Mouse (Mus musculus) macrophage (primary cell): ENCODE data around the gene Tut1. TPM values are rescaled to one million over a fixed set of nuclear protein-coding genes. Genes with fewer than 3 reads are reported as not detected.

ENCODE experiments used
- H3K27ac ChIP-seq: fragments of 350-480 bp; formaldehyde crosslinking; 2 replicates; pipeline ENCODE4 v1.9.0; 2021
- H3K36me3 ChIP-seq: fragments of 350-480 bp; formaldehyde crosslinking; 2 replicates; pipeline ENCODE4 v1.9.0; 2021; ENCODE audit errors: inconsistent target
- H3K4me3 ChIP-seq: fragments of 350-480 bp; formaldehyde crosslinking; 2 replicates; pipeline ENCODE4 v1.9.0; 2021; ENCODE audit errors: inconsistent target
- H3K79me2 ChIP-seq: fragments of 350-480 bp; formaldehyde crosslinking; 2 replicates; pipeline ENCODE4 v1.9.0; 2021; ENCODE audit errors: inconsistent target
- WGBS: methylation state at CpG from one replicate; pipeline ENCODE4 v1.1.7; 2026; ENCODE audit warnings: inconsistent platforms; ENCODE audit not compliant: missing documents; 5-methylcytosine and 5-hydroxymethylcytosine counted together
- polyA plus RNA-seq: library from polyadenylated mRNA; stranded (reverse); fragments of 250-400 nt; gene quantifications from 3 replicates; pipeline ENCODE4 v1.2.4, GENCODE M21; 2018; ENCODE audit warnings: inconsistent platforms

Gene Tut1
- polyA plus RNA-seq, 1 experiment from 2014 or later: 13.4 TPM

GRCm38 (mm10) chr19:8982303-8983149, 28.9 kb downstream of the Tut1 start:
- Histone ChIP-seq H3K27ac (peak overlapping the region; percentile 98), H3K79me2 (peaks cover 55% of the 10 kb centered on the region), H3K36me3 (peaks cover 10% of the 10 kb centered on the region), H3K4me3 (no peak overlapping the region)
- WGBS: 54% methylated on average over 5 of the region's 5 CpGs

DNA sequence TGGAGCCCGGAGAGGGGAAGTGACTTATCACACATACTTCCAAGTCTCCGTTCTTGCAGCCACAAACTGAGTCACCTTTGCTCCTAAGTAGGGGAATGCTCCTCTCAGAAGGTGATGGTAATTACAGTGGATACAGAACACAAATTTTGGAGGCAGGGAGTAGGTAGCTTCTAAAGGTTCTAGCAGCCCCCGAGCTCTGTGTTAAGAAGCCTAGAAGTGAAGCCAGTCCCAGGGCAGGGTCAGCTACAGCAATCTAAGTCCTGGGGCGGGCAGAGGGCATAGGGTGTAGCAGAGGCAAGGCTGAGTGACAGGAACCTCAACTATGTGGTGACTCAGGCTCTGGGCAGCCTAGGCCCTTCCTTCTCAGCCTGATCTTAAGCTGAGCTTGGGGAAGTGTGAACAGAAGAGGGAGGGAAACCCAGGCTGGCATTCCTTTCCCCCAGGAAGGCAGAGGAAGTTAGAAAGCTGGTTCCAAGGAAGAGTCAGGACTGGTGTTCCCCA, 29.6 kb downstream of the Tut1 start:
- Histone ChIP-seq H3K27ac (peak overlapping the region; percentile 98), H3K79me2 (peaks cover 54% of the 10 kb centered on the region), H3K4me3 (no peak overlapping the region), H3K36me3 (peaks cover 8% of the 10 kb centered on the region)
- WGBS: 4% methylated on average over 4 of the region's 4 CpGs

DNA sequence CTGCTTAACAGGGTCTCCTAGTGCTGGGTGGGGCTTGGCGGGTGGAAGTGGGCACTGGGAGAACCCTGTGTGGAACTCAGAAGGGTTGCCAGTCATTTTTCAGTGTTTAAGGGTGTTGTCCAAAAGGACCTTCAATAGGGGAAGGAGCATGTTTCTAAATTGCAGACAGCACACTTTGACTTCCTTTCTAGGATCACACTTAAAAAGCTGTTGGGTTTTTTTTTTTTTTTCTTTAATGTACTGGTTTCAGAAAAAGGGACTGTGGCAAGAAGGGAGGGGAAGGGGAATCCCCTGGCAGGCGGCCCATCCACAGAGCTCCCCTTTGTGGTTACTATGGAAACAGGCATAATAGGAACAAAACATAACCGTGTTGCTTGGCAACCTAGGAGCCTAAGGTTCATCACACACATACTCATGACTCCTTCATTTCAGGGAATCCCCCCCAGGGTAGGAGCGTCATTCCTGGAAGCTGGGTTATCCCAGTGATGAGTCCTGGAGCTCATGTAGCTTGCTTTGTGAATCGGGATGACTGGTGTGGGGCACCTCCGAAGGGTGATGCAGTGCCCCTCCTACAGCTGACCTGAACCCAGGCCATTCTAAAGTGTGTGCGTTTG, 30.7 kb downstream of the Tut1 start:
- H3K27ac ChIP-seq: peak overlapping the region; percentile 98
- WGBS: 12% methylated on average over 7 of the region's 7 CpGs
- H3K36me3 ChIP-seq: no peaks in the 10 kb centered on the region
- H3K79me2 ChIP-seq: peaks cover 53% of the 10 kb centered on the region
- no peak overlapping the region for H3K4me3 ChIP-seq

DNA sequence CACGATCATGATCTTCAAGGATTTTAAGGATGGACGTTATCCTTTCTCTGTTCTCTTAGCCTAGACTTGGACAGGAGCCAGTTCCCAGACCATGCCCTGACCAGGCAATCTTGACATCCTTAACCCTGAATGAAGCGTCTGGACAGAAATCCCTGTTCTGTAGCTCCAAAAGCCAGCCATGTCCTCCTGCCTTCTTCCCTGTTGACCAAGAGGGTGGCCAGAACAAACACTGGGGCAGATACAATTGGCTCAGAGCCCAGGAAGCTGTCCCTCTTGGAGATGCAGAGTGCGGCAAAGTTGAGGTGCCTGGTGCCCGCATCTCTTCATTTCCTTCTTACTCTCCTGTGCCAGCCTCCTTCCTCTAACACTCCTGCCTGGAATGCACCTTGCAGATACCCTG, 32.2 kb downstream of the Tut1 start:
- no peaks in the 10 kb centered on the region for H3K36me3 ChIP-seq
- H3K79me2 ChIP-seq: peaks cover 54% of the 10 kb centered on the region
- H3K4me3 ChIP-seq: no peak overlapping the region
- WGBS: 90% methylated on average over 5 of the region's 5 CpGs
- H3K27ac ChIP-seq: no peak overlapping the region

DNA sequence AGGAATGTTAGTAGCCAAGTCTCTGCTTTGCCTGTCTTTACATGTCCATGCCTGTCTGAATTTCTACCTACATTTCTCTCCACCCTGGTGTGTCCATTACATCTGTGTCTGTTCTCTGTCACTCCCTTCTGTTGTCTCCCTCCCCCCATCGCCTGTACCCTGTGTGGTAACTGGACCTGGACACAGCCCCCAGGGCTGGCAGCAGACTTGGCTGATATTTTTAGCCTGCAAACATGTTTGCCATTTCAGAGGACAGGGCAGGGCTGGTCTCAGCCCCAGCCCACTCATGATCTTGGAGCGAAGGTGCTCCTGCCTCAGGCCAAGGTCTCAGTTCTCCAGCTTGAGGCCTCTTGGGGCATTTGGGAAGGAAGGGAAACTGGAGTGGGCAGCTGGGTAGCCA, 34.2 kb downstream of the Tut1 start:
- no peak overlapping the region for H3K4me3 ChIP-seq
- peaks cover 63% of the 10 kb centered on the region for H3K79me2 ChIP-seq
- WGBS: 87% methylated on average over 2 of the region's 2 CpGs
- no peak overlapping the region for H3K27ac ChIP-seq
- no peaks in the 10 kb centered on the region for H3K36me3 ChIP-seq

DNA sequence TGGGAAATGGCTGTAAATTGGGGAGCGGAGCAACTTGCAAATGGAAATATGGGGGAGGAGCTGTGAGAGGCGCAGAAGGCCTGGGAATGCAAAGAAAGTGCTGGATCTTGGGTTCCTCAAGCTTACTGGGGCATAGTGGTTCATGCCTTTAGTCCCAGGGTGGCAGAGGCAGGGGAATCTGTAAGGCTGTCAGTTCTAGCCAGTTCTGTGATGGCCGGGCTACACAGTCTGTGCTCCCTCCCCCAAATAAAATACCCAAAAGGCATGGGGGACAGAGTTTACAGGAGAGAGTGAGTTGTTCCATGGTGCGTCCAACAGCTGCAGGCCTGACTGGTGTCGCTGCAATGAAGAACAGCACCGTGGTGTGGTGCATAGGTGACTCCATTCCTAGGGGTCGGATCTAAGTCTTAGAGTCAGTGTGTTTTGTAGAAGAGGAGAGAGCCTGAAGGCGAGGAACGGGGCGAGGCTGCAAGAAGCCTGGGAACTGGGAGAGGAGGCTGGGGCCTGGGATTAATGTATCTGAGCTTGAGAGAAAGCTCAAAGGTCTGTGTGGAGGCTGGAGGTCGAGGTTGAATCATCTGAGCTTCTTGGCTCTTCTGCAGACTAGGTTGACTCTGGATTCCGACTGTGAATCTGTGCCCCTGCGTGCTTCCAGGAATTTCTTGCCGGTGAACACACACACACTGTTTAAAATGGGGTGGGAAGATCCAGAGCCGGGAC, 34.9 kb downstream of the Tut1 start:
- WGBS: 73% methylated on average over 15 of the region's 15 CpGs
- Histone ChIP-seq H3K4me3 (peak overlapping the region; percentile 24; the same call in 1 of the 2 replicates), H3K36me3 (no peaks in the 10 kb centered on the region), H3K79me2 (peaks cover 70% of the 10 kb centered on the region), H3K27ac (peak overlapping the region; percentile 54)

DNA sequence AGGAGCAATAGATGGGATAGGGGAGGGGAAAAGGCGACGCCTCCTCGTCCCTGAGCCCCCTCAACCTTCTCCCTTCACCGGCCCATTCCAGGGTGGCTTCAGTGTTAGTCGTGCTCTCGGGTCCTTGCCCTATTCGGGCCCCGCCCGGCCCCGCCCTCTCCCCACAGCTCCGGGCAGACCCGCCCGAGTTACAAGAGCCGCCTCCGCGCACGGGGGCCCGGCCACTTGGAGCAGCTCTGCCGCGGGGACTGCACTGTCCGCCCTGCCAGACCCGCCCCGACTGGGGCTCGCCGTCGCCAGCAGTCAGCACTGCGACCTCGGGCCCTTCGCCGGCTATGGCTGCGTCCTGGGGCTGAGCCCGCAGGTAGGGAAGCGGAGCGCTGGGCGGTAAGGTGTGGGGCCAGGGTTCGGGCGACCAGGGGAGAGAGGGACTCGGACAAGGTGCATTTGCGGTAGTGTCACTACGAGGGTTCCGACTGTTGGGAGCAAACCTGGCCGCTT, 35.5 kb downstream of the Tut1 start, which contains the start of gene Ahnak:
TSS of gene Ahnak (plus strand) at position 219 of the 501 bp plus-strand sequence.
- peak within 1 kb of the TSS; percentile 95 for H3K27ac ChIP-seq

DNA sequence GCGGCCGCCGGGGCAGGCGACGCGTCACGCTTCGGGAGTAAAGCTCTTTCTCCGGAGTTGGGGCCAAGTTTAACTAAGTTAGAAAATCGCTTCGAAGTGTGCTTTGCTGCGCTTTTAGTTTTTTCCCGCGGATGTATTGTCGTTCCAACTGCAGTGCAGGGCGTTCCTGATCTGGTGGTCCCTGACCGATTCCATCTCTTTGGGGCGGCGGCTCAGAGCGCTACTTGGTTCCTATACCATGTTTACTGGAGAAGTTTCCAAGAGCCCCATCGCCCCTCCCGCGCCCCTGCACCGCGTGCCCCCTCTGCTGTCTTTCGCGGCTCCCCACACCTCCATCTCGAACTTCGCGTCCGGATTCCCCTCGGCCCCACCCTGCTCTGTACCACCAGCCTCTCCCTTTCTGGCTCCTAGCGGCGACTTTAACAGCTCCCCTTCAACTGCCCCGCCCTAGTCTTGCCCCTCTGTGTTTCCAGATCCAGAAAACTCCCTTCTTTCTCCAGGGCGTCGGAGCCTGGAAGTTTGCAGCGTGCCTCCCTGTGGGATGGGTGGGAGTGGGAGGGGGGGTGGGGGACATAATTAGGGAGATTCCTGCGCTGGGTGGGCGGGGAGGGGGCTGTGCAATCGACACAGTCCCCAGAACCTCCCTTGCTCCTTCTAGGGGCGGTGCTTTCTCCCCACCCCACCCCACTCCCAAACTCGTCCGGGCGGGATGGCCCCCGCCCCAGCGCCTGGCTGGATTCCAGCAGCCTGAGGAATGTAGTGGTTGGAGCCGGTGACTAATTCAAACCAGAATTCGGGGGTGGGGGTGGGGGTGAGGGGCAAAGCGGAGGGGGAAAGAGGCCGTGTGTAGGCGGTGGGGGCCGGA, 36.2 kb downstream of the Tut1 start:
- Histone ChIP-seq H3K4me3 (peak overlapping the region; percentile 94), H3K27ac (peak overlapping the region; percentile 95), H3K79me2 (peaks cover 83% of the 10 kb centered on the region), H3K36me3 (no peaks in the 10 kb centered on the region)
- 1% methylated on average over 47 of the region's 53 CpGs for WGBS

More for the DNA sequence above, 35.5 kb downstream of the Tut1 start, which contains the start of gene Ahnak:
- H3K4me3 ChIP-seq: peak within 1 kb of the TSS; percentile 94
- 2% methylated on average over 27 of the region's 42 CpGs for WGBS
- no peaks in the 10 kb centered on the region for H3K36me3 ChIP-seq
- H3K79me2 ChIP-seq: peaks cover 76% of the 10 kb centered on the region

DNA sequence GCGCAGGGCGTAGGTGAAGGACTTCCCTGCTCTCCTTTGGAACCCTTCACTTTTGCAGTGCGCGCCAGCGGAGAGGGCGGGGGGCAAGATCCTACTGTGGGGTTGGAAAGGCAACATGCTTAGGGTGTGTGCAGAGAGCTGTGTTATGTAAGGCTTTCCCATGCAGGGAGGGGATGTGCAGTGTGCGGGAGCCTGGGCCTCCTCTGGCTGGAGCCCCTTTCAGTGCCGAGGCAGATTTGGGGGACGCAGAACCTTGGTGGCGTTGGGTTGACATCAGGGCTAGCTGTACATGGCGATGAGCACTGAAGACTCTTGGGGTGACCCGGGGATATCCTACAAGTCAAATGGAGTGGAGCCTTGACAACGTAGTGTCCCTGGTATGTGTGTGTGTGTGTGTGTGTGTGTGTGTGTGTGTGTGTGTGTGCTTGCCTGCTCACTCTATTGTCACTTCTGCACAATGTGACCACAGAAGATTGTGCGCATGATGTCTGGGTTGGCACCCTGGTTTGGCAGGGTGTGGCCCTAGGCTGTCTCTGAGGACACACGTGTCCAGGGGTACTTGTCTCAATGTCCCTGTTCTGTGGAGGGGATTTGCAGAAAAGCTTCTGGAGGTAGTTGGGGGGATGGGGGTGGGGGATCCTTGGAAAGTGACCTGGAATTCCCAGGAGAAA, 36.9 kb downstream of the Tut1 start:
- peak overlapping the region; percentile 95 for H3K27ac ChIP-seq
- H3K4me3 ChIP-seq: peak overlapping the region; percentile 94
- H3K79me2 ChIP-seq: peaks cover 83% of the 10 kb centered on the region
- no peaks in the 10 kb centered on the region for H3K36me3 ChIP-seq
- 22% methylated on average over 13 of the region's 15 CpGs for WGBS

- H3K4me3 ChIP-seq: peak overlapping the region; percentile 94
Observed at GRCm38 (mm10) chr19:8991245-8991870, 37.7 kb downstream of the Tut1 start.

DNA sequence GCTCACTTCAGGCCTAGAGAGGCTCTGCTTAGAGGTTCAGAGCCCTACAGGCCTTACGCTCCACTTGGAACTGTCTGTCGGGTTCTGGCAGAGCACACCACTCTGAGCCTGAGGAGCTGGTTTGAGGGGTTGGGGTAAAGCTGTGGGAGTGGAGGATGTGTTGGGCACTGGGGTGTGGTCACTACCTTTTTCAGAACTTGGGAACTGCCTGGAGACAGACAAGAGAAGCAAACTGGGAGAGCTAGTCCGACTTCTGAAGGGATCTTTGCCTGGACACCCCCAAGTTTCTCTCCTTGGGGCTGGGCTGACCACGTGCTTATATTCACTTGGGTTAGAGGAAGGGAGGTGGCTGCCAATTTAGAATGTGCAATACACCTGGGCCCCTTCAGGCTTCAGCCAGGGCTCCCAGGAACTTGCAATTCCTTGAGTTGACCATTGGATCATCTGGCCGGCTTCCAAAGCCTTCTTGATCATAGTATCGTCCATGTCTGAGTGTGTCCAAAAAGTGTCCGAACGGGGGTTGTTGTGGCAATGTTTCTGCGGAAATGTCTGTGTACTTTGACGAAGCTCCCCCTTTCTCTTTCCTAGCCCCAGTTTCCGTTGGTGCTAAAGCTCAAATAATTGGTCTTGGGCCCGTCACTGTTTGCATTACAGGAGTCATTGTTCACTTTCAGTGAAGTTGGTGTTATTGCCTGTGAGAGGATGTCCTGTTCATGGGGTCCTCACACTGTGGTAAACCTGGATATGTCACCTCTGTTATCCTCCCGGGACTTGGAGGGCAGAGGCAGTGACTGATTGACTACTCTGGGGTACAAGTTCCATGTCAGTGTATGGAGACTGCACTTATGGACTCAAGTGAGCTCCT, 38.5 kb downstream of the Tut1 start:
- Histone ChIP-seq H3K79me2 (peaks cover 93% of the 10 kb centered on the region), H3K4me3 (peak overlapping the region; percentile 94), H3K27ac (peak overlapping the region; percentile 95), H3K36me3 (no peaks in the 10 kb centered on the region)
- 89% methylated on average over 13 of the region's 13 CpGs for WGBS

More at GRCm38 (mm10) chr19:8991245-8991870, 37.7 kb downstream of the Tut1 start:
- H3K36me3 ChIP-seq: no peaks in the 10 kb centered on the region
- peaks cover 86% of the 10 kb centered on the region for H3K79me2 ChIP-seq
- 71% methylated on average over 2 of the region's 4 CpGs for WGBS
- peak overlapping the region; percentile 95 for H3K27ac ChIP-seq
